Mouse (Mus musculus) lung, postnatal 14 days (tissue): ENCODE measurements around the gene Rrp15.
"Not testable (repeated sequence)": the region's sequence is repeated elsewhere in the genome, so short reads cannot be mapped to it uniquely, and the experiment has no call there.

Source experiments
- DNase-seq: peaks from one replicate; pipeline ENCODE4 v3.0.0; 2021

The Rrp15 gene

GRCm38 (mm10) chr1:186748724-186749653 is at the start of gene Rrp15:
Gene Rrp15 (minus strand): TSS chr1:186749358.
- peak; percentile 86 for DNase-seq

GRCm38 (mm10) chr1:186797991-186798390 is 48.8 kb upstream of the Rrp15 start:
- no peak for DNase-seq

- DNase-seq = no peak
Observed at GRCm38 (mm10) chr1:186785359-186785758, 36.2 kb upstream of the Rrp15 start.

GRCm38 (mm10) chr1:186780826-186781225 is 31.7 kb upstream of the Rrp15 start:
- DNase-seq = peak; percentile 35

- no peak for DNase-seq
Observed at GRCm38 (mm10) chr1:186773124-186773523, 24.0 kb upstream of the Rrp15 start.

- DNase-seq = no peak
Observed at GRCm38 (mm10) chr1:186772547-186773077, 23.5 kb upstream of the Rrp15 start.

GRCm38 (mm10) chr1:186772005-186772404 is 22.8 kb upstream of the Rrp15 start:
- DNase-seq = peak; percentile 6

GRCm38 (mm10) chr1:186770659-186771058 is 21.5 kb upstream of the Rrp15 start:
- no peak for DNase-seq

GRCm38 (mm10) chr1:186768392-186768791 is 19.2 kb upstream of the Rrp15 start:
- DNase-seq = no peak

- not testable (repeated sequence) for DNase-seq
Observed at GRCm38 (mm10) chr1:186763451-186763850, 14.3 kb upstream of the Rrp15 start.

- no peak for DNase-seq
Observed at GRCm38 (mm10) chr1:186749675-186750283, 621 bp upstream of the Rrp15 start.

GRCm38 (mm10) chr1:186739828-186740227 is 9.3 kb downstream of the Rrp15 start:
- DNase-seq = no peak

- no peak for DNase-seq
Observed at GRCm38 (mm10) chr1:186735537-186735936, 13.6 kb downstream of the Rrp15 start.

- no peak for DNase-seq
Observed at GRCm38 (mm10) chr1:186733052-186733451, 16.1 kb downstream of the Rrp15 start.

- DNase-seq = no peak
Observed at GRCm38 (mm10) chr1:186728778-186729177, 20.4 kb downstream of the Rrp15 start.

- no peak for DNase-seq
Observed at GRCm38 (mm10) chr1:186726117-186726516, 23.0 kb downstream of the Rrp15 start.

- no peak for DNase-seq
Observed at GRCm38 (mm10) chr1:186722299-186722698, 26.9 kb downstream of the Rrp15 start.

- peak; percentile 89 for DNase-seq
Observed at GRCm38 (mm10) chr1:186721846-186722245, 27.3 kb downstream of the Rrp15 start.

GRCm38 (mm10) chr1:186721166-186721565 is 28.0 kb downstream of the Rrp15 start:
- DNase-seq = no peak

GRCm38 (mm10) chr1:186719708-186720107 is 29.4 kb downstream of the Rrp15 start:
- DNase-seq = no peak

- no peak for DNase-seq
Observed at GRCm38 (mm10) chr1:186718881-186719280, 30.3 kb downstream of the Rrp15 start.

GRCm38 (mm10) chr1:186714980-186715896 is 33.9 kb downstream of the Rrp15 start:
- DNase-seq = no peak

- DNase-seq = no peak
Observed at GRCm38 (mm10) chr1:186714215-186714614, 34.9 kb downstream of the Rrp15 start.
